In the genomic region with DNA sequence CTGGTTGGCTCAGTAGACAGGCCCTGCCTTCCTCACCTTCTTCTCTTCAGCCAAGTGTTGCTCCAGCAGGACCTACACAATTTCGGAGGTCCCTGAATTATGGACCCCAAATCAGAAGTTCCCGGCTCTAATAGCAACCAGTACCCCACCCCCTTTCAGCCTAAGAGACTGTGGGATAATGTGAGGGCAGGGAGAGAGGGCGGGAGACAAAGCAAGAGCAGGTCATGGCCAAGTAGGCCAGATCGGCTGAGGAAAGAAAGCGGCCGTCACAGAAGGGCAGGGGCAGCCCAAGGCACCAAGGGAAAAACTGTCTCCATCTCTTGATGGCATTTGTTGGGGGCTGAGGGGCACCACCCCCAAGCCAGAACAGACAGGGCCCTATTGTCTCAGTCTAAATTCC, we compare ENCODE assay signal across 12 mouse cellular contexts. TPM values are rescaled to one million over a fixed set of nuclear protein-coding genes. Genes with fewer than 3 reads are reported as not detected.
DNase-seq lines count a peak whose midpoint lies in the region; ATAC-seq and TF ChIP-seq lines count a peak whose summit lies in the region.
"Had no signal": no experiment of that assay in that cellular context is flagged by ENCODE, and none has a peak within 500 bp of the region (broad histone marks: within the 10 kb centered on the region; RNA-seq: fewer than 3 reads in every experiment).

A gene (minus strand): TSS at position 101 of the 400 bp plus-strand sequence.

- no peak within 1 kb of the TSS for H3K4me2 ChIP-seq in heart, embryonic 13.5 days
- no peak within 1 kb of the TSS for H3K4me2 ChIP-seq in midbrain, postnatal 0 days (ENCODE audit: low read depth, low read length, poor library complexity, severe bottlenecking)
- H3K4me2 ChIP-seq in embryonic facial prominence, embryonic 14.5 days (ENCODE audit: low read depth, low read length) = no peak within 1 kb of the TSS
- peak within 1 kb of the TSS; percentile 24; the same call in 1 of the 2 replicates for H3K4me2 ChIP-seq in neural tube, embryonic 12.5 days (replicated peaks)

- no peaks in the 10 kb centered on the region for H3K9me3 ChIP-seq in heart, embryonic 13.5 days
- no peaks in the 10 kb centered on the region for H3K9me3 ChIP-seq in midbrain, embryonic 10.5 days (replicated peaks)
- no peaks in the 10 kb centered on the region for H3K9me3 ChIP-seq in midbrain, postnatal 0 days (ENCODE audit: low read length)
- H3K9me3 ChIP-seq in embryonic facial prominence, embryonic 14.5 days (ENCODE audit: control insufficient read depth, low read length) = no peaks in the 10 kb centered on the region
- H3K9me3 ChIP-seq in neural tube, embryonic 12.5 days = no peaks in the 10 kb centered on the region

- no peak within 1 kb of the TSS for H3K4me3 ChIP-seq in heart, embryonic 13.5 days
- no peak within 1 kb of the TSS for H3K4me3 ChIP-seq in midbrain, embryonic 10.5 days
- H3K4me3 ChIP-seq in midbrain, postnatal 0 days (ENCODE audit: low read depth, low read length) = no peak within 1 kb of the TSS
- H3K4me3 ChIP-seq in embryonic facial prominence, embryonic 14.5 days (ENCODE audit: low read depth, low read length) = no peak within 1 kb of the TSS
- peak within 1 kb of the TSS; percentile 5; the same call in 1 of the 2 replicates for H3K4me3 ChIP-seq in neural tube, embryonic 12.5 days

- DNase-seq in heart, postnatal 36 days = no peak
- no peak for DNase-seq in midbrain, embryonic 10.5 days (ENCODE audit: low spot score)
- DNase-seq in midbrain, postnatal 0 days (ENCODE audit: low spot score) = no peak
- no peak for DNase-seq in embryonic facial prominence, embryonic 14.5 days (ENCODE audit: low spot score)
- no peak for DNase-seq in thymus, postnatal 4 days
- DNase-seq: adrenal gland, postnatal 36 days; cerebellum, adult 9-10 months; heart, postnatal 4 days; kidney, postnatal 36 days had no signal

- H3K36me3 ChIP-seq in heart, embryonic 13.5 days = peaks cover 89% of the 10 kb centered on the region
- H3K36me3 ChIP-seq in midbrain, embryonic 10.5 days = peaks cover 72% of the 10 kb centered on the region
- peaks cover 51% of the 10 kb centered on the region for H3K36me3 ChIP-seq in midbrain, postnatal 0 days (ENCODE audit: insufficient read depth, low read length)
- peaks cover 73% of the 10 kb centered on the region for H3K36me3 ChIP-seq in embryonic facial prominence, embryonic 14.5 days (ENCODE audit: control insufficient read depth, insufficient read depth, low read length)
- H3K36me3 ChIP-seq in neural tube, embryonic 12.5 days = peaks cover 57% of the 10 kb centered on the region

- intact Hi-C loops in heart, postnatal 36 days (cut with DNase I) = no loop called here

- H3K27me3 ChIP-seq in heart, embryonic 13.5 days (replicated peaks) = no peaks in the 10 kb centered on the region
- H3K27me3 ChIP-seq in midbrain, embryonic 10.5 days (ENCODE audit: low read depth, poor library complexity, severe bottlenecking) = no peaks in the 10 kb centered on the region
- H3K27me3 ChIP-seq in midbrain, postnatal 0 days (ENCODE audit: insufficient read depth, low read length) = no peaks in the 10 kb centered on the region
- H3K27me3 ChIP-seq in embryonic facial prominence, embryonic 14.5 days (replicated peaks; ENCODE audit: control insufficient read depth, insufficient read depth, low read length) = no peaks in the 10 kb centered on the region
- H3K27me3 ChIP-seq in neural tube, embryonic 12.5 days (replicated peaks) = no peaks in the 10 kb centered on the region

- no peak for TF ChIP-seq CTCF in midbrain, postnatal 0 days (IDR thresholded peaks at IDR 0.05)

- no peak within 1 kb of the TSS for H3K9ac ChIP-seq in heart, embryonic 13.5 days
- H3K9ac ChIP-seq in midbrain, postnatal 0 days (replicated peaks; ENCODE audit: low read length, poor library complexity, severe bottlenecking) = no peak within 1 kb of the TSS
- H3K9ac ChIP-seq in embryonic facial prominence, embryonic 14.5 days (ENCODE audit: low read depth, low read length) = no peak within 1 kb of the TSS
- H3K9ac ChIP-seq in neural tube, embryonic 12.5 days = no peak within 1 kb of the TSS

- 76% methylated on average over 6 of the region's 6 CpGs for WGBS in heart, embryonic 13.5 days
- WGBS in midbrain, embryonic 10.5 days = 72% methylated on average over 6 of the region's 6 CpGs
- 67% methylated on average over 6 of the region's 6 CpGs for WGBS in midbrain, postnatal 0 days
- 60% methylated on average over 6 of the region's 6 CpGs for WGBS in embryonic facial prominence, embryonic 14.5 days
- WGBS in neural tube, embryonic 12.5 days = 65% methylated on average over 6 of the region's 6 CpGs

- ATAC-seq in heart, embryonic 13.5 days (ENCODE audit: extremely low read depth, insufficient number of reproducible peaks, low FRiP score, low TSS enrichment) = no peak
- ATAC-seq in midbrain, postnatal 0 days (ENCODE audit: low FRiP score) = no peak
- ATAC-seq in embryonic facial prominence, embryonic 14.5 days (ENCODE audit: low read depth) = no peak; the same call in 1 of the 2 replicates
- no peak for ATAC-seq in neural tube, embryonic 12.5 days (ENCODE audit: low FRiP score, low read depth)

- H3K4me1 ChIP-seq in heart, embryonic 13.5 days = no peaks in the 10 kb centered on the region
- H3K4me1 ChIP-seq in midbrain, embryonic 10.5 days = peaks cover 10% of the 10 kb centered on the region
- H3K4me1 ChIP-seq in midbrain, postnatal 0 days (ENCODE audit: insufficient read depth, low read length) = no peaks in the 10 kb centered on the region
- no peaks in the 10 kb centered on the region for H3K4me1 ChIP-seq in embryonic facial prominence, embryonic 14.5 days (ENCODE audit: control insufficient read depth, insufficient read depth, low read length)
- no peaks in the 10 kb centered on the region for H3K4me1 ChIP-seq in neural tube, embryonic 12.5 days

- 0 out of 2 replicates have a peak within 1 kb of the TSS, but pooled peaks have one; percentile 20 for H3K27ac ChIP-seq in heart, embryonic 13.5 days (replicated peaks)
- peak within 1 kb of the TSS; percentile 53; the same call in 1 of the 2 replicates for H3K27ac ChIP-seq in midbrain, embryonic 10.5 days (replicated peaks)
- H3K27ac ChIP-seq in midbrain, postnatal 0 days (ENCODE audit: low read depth, low read length) = no peak within 1 kb of the TSS
- H3K27ac ChIP-seq in embryonic facial prominence, embryonic 14.5 days (replicated peaks; ENCODE audit: low read depth, low read length) = no peak within 1 kb of the TSS
- no peak within 1 kb of the TSS for H3K27ac ChIP-seq in neural tube, embryonic 12.5 days

RNA-seq across cellular contexts. Expression of the gene that starts here (rescaled TPM):
- 1.0 and 1.2 TPM in 2 replicates for polyA plus RNA-seq in heart, embryonic 13.5 days (2015; fragmentation: Nextera tagmentation; extraction: Ambion mirVana)
- 1 to 10 TPM; 1.5 to 2.5 TPM for total RNA-seq in heart, postnatal 36 days (2021)
- 4.3 TPM in 2 replicates for polyA plus RNA-seq in midbrain, embryonic 10.5 days (2016; fragmentation: Nextera tagmentation; extraction: Ambion mirVana)
- 3.2 and 6.0 TPM in 2 replicates for total RNA-seq in midbrain, postnatal 0 days (2014; rRNA removed)
- polyA plus RNA-seq in midbrain, postnatal 0 days (2015; fragmentation: Nextera tagmentation; extraction: Ambion mirVana) = 4.9 and 5.0 TPM in 2 replicates
- polyA plus RNA-seq in embryonic facial prominence, embryonic 14.5 days (2014; fragmentation: Nextera tagmentation; extraction: Ambion mirVana) = 12.3 and 14.0 TPM in 2 replicates
- polyA plus RNA-seq in neural tube, embryonic 12.5 days (2016; fragmentation: Nextera tagmentation; extraction: Ambion mirVana) = 13.0 and 15.5 TPM in 2 replicates
- total RNA-seq: CH12.LX had no signal

Comparison
In these comparisons a context has a peak if more than half of its experiments do, and no peak if none do; other contexts are left out.
1. H3K27ac ChIP-seq: peak in heart, embryonic 13.5 days (single experiment) and midbrain, embryonic 10.5 days (single experiment); none in midbrain, postnatal 0 days (single experiment), embryonic facial prominence, embryonic 14.5 days (single experiment) and neural tube, embryonic 12.5 days (single experiment).